In genomic region chr17:83645226-83645808, GRCm38 (mm10) we compare ENCODE assay signal across 7 mouse cellular contexts. TPM values are rescaled to one million over a fixed set of nuclear protein-coding genes. Genes with fewer than 3 reads are reported as not detected.
A peak's percentile ranks its signal among the peaks of the same experiment; 100 is the strongest.
DNase-seq lines count a peak whose midpoint lies in the region; ATAC-seq and TF ChIP-seq lines count a peak whose summit lies in the region.

No protein-coding gene starts in this region.

- H3K36me3 ChIP-seq in E14TG2a.4 (ENCODE audit: insufficient read depth, low read length): no peaks in the 10 kb centered on the region
- no peaks in the 10 kb centered on the region for H3K36me3 ChIP-seq in intestine, embryonic 16.5 days (ENCODE audit: control insufficient read depth, insufficient read depth, low read length)
- no peaks in the 10 kb centered on the region for H3K36me3 ChIP-seq in lung, postnatal 0 days (ENCODE audit: insufficient read depth, low read length)

- TF ChIP-seq CTCF in E14TG2a.4 (conservative IDR thresholded peaks at IDR 0.05; ENCODE audit: low read length): peak; percentile 19
- TF ChIP-seq CTCF in cortical plate, adult 2 months (IDR thresholded peaks at IDR 0.05; ENCODE audit: extremely low read depth, insufficient read depth, low read length): peak; percentile 11; the same call in 1 of the 2 replicates
- TF ChIP-seq CTCF in lung, postnatal 0 days (IDR thresholded peaks at IDR 0.05): peak; percentile 73

- no peaks in the 10 kb centered on the region for H3K27me3 ChIP-seq in E14TG2a.4 (ENCODE audit: insufficient read depth, low read length)
- H3K27me3 ChIP-seq in intestine, embryonic 16.5 days (replicated peaks; ENCODE audit: control insufficient read depth, insufficient read depth, low read length): no peaks in the 10 kb centered on the region
- no peaks in the 10 kb centered on the region for H3K27me3 ChIP-seq in lung, postnatal 0 days (replicated peaks; ENCODE audit: insufficient read depth, low read length)

- H3K4me3 ChIP-seq in E14TG2a.4 (replicated peaks; ENCODE audit: low read length): no peak overlapping the region
- H3K4me3 ChIP-seq in cortical plate, adult 2 months (ENCODE audit: insufficient read depth, low read length): no peak overlapping the region
- H3K4me3 ChIP-seq in intestine, embryonic 16.5 days (ENCODE audit: low read length): no peak overlapping the region
- no peak overlapping the region for H3K4me3 ChIP-seq in lung, postnatal 0 days (ENCODE audit: low read depth, low read length)

- H3K9me3 ChIP-seq in E14TG2a.4 (ENCODE audit: low read length): no peaks in the 10 kb centered on the region
- H3K9me3 ChIP-seq in intestine, embryonic 16.5 days (ENCODE audit: control insufficient read depth, low read length): no peaks in the 10 kb centered on the region
- H3K9me3 ChIP-seq in lung, postnatal 0 days (ENCODE audit: low read length): no peaks in the 10 kb centered on the region

- no peak overlapping the region for H3K27ac ChIP-seq in cortical plate, adult 2 months (ENCODE audit: insufficient read depth, low read length)
- H3K27ac ChIP-seq in intestine, embryonic 16.5 days (ENCODE audit: low read length): peak overlapping the region; percentile 9; the same call in 1 of the 2 replicates
- H3K27ac ChIP-seq in lung, postnatal 0 days (ENCODE audit: low read length): no peak overlapping the region

- no peak overlapping the region for H3K4me2 ChIP-seq in intestine, embryonic 16.5 days (ENCODE audit: low read depth, low read length)
- no peak overlapping the region for H3K4me2 ChIP-seq in lung, postnatal 0 days (replicated peaks; ENCODE audit: low read depth, low read length)

- H3K9ac ChIP-seq in intestine, embryonic 16.5 days (ENCODE audit: low read depth, low read length): no peak overlapping the region
- H3K9ac ChIP-seq in lung, postnatal 0 days (replicated peaks; ENCODE audit: low read depth): no peak overlapping the region

- TF ChIP-seq POLR2A in cortical plate, adult 2 months (IDR thresholded peaks at IDR 0.05; ENCODE audit: extremely low read depth, insufficient read depth, low read length): no peak

- WGBS in intestine, embryonic 16.5 days: 48% methylated on average over 9 of the region's 9 CpGs
- WGBS in lung, postnatal 0 days: 43% methylated on average over 9 of the region's 9 CpGs

- TF ChIP-seq EP300 in lung, postnatal 0 days (IDR thresholded peaks at IDR 0.05): no peak

- peak; percentile 91 for ATAC-seq in intestine, embryonic 16.5 days
- ATAC-seq in lung, postnatal 0 days: peak; percentile 97

- peaks cover 50% of the 10 kb centered on the region for H3K4me1 ChIP-seq in E14TG2a.4 (replicated peaks; ENCODE audit: low read depth, low read length)
- no peaks in the 10 kb centered on the region for H3K4me1 ChIP-seq in cortical plate, adult 2 months (ENCODE audit: control insufficient read depth, insufficient read depth, low read length)
- H3K4me1 ChIP-seq in intestine, embryonic 16.5 days (ENCODE audit: control insufficient read depth, insufficient read depth, low read length): peaks cover 8% of the 10 kb centered on the region; the same call in 1 of the 2 replicates
- no peaks in the 10 kb centered on the region for H3K4me1 ChIP-seq in lung, postnatal 0 days (ENCODE audit: insufficient read depth, low read depth, low read length)

- DNase-seq in A20 (ENCODE audit: low read depth, low spot score): peak; percentile 88
- peak; percentile 86 for DNase-seq in lung, postnatal 0 days (ENCODE audit: low spot score)
- peak; percentile 13 to 25 for DNase-seq in thymus, adult 18-20 months
- DNase-seq in frontal cortex, adult 2 months (ENCODE audit: extremely low spot score in 1 of 2, low spot score in 1 of 2): no peak

RNA-seq across cellular contexts. Expression of gene Kcng3, which starts 13.6 kb away (rescaled TPM):
- 2.1 and 2.3 TPM in 2 replicates for polyA plus RNA-seq in cortical plate, adult 2 months (2012; rRNA removed)
- not detected in 2 replicates for polyA plus RNA-seq in intestine, embryonic 16.5 days (2015; fragmentation: Nextera tagmentation; extraction: Ambion mirVana)
- polyA plus RNA-seq in lung, postnatal 0 days (2015; fragmentation: Nextera tagmentation; extraction: Ambion mirVana): not detected in 2 replicates
- 1.6 TPM in 2 replicates for polyA plus RNA-seq in frontal cortex, adult 2 months (2012; rRNA removed)

Comparison
In these comparisons a context has a peak if more than half of its experiments do, and no peak if none do; other contexts are left out.
1. DNase-seq: peak in A20 (single experiment), lung, postnatal 0 days (single experiment) and thymus, adult 18-20 months (2 of 2); none in frontal cortex, adult 2 months (0 of 2).
2. CTCF ChIP-seq: peak in every context shown above with its lines; median percentile 73 in lung, postnatal 0 days; 19 in E14TG2a.4; 11 in cortical plate, adult 2 months.